Mouse (Mus musculus) cerebellum, postnatal 4 days (tissue): ENCODE measurements around the gene 1600014C23Rik.

ENCODE experiments used
- DNase-seq, 2 experiments: peaks; one replicate each; pipeline ENCODE4 v3.0.0; 2022; ENCODE audit warnings: low spot score in 2 of 2, mixed read lengths in 1 of 2

The 1600014C23Rik gene

DNA sequence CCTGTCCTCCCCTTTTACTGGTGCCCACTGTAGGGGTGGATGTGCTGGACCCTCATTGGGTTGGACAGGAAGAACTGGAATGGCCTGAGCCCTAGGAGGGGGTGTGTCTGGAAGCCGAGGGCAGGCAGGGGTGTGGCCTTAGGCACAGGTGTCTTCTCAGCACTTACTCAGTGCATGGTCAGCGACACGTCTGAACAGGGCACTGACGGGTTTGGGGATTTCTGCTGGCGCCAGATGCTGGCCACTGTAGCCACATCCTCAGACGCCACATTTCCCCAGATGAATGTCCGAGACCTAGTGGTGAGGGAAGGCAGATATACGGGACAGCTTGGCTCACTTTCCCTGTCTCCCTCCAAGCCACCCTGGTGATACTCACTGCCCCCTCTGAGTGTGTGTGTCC, 18.4 kb upstream of the 1600014C23Rik start:
- no peak for DNase-seq

DNA sequence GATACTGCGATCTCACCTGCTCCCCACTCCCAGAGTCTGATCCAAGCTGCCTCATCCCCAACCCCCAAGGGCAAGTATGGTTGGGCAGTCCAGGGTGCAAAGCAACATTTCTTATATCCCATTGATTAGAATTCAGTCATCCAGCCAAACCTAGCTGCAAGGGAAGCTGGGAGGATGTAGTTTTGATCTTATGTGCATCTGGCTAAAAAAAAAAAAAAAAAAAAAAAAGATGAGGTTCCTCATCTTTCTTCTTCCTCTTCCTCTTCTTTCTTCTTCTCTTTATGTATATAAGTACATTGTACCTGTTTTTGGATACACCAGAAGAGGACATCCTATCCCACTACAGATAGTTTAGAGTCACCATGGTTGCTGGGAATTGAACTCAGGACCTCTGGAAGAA, 17.7 kb upstream of the 1600014C23Rik start:
- DNase-seq = no peak

DNA sequence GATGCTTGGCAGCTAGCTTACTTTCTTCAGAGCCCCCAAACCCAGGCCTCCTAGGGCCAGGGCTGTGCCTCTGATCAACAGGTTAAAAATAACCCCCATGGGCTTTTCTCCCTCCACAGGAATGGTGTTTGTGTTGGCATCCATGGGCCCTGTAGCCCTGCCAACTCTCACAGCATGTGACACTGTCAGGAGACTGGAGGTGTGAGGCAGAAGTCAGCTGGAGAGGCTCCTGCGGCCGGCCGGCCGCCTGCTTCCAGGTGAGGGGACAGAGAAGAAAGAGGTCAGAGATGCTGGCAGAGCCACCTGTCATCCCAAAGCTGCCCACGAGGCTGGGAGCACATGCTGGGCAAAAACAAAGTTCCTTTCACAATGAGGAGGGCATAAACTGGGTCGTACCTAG, 15.5 kb upstream of the 1600014C23Rik start:
- DNase-seq = no peak

DNA sequence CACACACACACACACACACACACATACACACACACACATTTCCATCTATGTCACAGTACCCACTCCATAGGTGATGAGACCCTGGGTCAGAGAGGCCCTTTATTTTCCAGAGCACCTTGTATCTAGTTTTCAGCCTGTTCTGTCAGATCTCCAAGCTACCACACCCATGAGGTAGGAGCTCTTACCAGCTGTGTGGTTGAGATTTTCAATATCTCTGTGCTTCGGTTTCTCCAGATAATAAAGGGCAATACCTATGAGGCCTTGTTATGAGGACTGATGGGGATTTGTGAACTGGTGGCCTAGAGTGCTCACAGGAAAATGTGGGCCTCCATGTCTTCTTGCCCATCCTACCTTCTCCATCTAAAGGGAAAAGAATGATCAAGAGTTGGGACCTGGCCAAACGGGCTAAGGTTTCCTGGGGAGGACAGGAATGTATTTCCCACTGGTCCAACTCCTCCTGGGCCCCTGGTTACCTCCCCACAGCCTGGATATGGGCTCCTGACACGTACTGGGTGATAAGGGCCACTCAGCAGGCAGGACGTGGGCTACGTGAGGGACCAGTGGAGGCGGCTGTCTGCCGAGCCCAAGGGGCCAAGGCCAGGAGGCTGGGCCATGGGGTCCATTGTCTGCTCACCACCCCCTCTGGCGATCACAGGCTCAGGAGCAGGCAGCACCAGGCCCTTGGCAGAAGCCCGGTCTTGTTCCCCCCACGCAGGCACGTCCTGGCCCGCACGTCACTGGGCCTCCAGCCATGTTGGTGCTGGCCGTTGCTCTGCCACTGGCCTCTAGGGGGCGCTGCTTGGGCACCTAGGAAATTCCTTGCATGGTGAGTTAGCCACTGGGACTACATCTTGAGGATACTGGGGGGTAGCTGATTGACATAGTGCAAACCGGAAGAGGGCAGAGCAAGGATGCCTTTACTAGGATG, 14.5 kb upstream of the 1600014C23Rik start:
- DNase-seq = peak in 1 of 2 experiments; percentile 74

DNA sequence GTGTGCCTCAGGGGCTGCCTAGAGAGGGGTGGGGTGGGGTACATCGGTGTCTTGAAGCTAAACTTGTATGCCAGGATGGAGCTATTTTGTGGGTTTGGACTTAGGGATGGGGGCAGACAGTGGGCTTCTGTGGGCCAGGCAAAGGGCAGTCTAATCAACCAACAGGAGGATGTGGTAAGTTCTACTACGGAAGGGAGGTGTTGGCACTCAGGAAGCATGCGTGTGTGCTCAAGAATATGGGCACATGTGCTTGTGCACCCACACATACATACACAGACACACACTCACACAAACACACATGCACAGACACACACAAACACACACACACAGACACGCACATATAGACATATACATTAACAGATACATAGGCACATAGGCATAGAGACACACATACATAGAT, 13.6 kb upstream of the 1600014C23Rik start:
- DNase-seq = no peak

DNA sequence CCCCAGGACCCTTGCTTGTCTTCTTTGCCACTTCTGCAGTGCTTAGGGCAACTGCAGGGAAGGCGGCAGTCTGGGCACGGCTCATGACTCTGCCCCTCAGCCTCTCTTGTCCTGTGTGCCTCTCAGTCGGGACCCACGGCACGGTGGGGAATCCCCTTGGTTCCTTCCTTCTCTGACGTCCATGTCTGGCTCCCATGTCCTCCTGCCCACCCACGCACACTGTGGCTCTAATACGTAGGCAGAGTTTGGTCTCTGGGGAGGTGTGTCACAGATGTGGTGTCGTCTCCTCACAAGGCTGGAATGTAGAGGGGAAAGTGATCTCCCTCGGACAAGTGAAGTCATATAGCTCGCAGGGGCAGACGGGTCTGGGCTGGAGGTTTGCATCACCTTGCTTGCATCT, 13.1 kb upstream of the 1600014C23Rik start:
- DNase-seq = no peak

DNA sequence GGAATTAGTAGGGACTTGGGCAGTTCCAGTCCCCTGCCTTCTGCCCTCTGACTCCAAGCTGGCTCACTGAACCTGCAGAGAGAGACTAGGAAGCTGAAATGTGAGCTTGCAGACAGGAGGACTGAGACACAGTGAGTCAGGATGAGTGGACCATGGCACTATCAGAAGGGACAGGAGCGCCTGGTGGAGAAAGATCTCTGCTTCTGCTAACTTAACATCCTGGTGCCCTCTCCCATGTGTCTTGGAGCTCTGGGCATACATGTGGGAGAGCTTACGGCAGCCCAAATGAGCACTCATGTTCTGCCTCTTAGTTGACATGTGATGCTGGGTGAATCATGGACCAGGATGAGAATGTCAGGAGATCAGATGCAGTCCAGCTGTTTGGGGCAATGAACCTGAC, 12.0 kb upstream of the 1600014C23Rik start:
- DNase-seq = no peak

DNA sequence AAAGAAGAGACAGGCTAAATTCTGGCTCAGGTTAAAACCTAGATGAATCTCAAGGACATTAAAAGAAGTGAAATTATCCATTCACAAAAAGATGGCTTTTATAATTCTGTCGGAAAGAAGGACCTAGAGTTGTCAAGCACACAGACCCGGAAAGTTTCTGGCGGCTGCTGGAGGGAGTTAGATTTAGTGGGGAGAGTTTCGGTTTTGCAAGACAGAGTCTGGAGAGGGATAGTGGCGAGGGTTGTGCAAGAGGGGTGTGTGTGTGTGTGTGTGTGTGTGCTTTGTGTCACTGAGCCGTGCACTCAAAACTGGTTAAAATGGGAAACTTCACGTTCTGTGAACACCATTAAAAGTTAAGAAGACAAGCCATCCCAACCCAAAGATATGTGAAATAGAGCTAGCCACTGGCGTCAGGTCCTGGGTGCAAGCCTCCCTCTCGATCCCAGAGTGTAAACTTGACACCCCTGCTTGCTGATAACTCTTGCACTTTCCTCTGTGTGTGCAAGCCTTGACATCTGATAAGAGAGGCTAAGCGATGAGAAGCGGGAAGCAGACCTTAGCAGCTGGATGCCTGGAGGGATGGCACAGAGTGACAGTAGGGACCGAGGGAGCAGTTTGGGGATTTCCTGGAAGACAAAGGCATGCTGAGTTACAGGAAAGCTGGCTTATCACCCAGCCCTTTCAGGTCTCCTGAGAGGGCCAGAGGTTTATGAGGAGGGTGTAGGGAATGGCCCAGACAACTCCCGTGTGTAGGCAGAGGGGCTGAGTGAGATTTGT, 8.9 kb upstream of the 1600014C23Rik start:
- no peak for DNase-seq

DNA sequence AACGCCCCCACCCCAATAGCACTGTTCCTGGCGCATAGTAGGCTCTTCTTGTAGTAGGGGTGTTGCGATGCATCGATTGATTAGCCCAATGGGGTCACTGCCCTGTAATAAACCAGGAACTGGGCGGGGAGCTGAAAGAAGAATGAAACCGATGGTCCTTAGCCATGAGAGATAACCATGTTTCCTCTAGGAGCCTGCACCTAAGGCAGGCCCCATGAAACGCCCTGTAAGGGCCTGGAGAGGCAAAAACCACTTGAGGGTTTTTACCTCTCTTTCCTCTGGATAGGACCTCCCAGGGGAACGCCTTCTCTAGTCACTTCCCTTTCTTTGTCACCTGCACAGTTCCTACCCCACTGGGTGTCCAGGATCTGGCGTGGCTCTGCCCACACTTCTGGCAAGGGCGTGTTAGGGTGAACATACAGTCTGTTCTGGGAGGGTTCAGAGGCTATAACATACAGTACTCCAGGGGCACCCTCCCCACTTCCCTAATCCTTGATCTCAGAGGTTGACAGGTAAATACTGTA, 3.5 kb upstream of the 1600014C23Rik start:
- DNase-seq = no peak

DNA sequence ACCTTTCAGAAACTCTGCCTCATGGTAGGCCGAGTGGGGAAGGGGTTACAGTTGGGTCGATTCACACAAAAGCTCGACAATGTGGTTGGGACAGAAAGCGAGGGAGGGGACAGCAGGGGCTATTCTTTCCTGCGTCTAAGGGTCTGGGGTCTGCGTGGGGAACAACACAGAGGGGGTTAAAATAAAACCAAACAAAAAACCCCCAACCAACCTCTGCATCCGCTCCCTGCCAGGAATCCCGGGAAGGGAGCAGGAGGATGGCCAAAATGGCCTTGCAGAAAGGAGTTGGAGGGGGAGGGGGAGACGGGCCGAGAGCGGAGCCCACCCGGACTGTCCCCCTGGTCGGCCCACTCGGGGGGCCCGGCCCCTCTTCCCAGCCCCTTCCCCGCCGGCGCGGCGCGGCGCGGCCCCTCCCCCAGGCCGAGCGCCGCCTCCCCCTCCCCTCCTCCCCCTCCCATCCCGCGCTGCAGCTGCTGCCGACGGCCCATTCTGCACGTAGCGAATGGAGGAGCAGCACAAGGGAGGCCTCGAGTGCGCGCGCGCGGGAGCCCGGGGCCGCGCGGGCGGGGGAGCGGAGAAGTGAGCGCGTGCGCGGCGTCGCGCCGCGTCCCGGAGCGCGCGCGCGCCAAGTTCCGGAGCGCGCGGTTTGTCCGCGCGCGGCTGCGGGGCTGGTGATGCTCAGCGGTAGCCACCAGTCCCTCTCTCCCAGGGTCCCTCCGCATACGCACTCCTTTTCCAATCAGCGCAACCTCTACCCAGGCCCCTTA, 2.9 kb upstream of the 1600014C23Rik start:
- peak; percentile 82 to 90 for DNase-seq

DNA sequence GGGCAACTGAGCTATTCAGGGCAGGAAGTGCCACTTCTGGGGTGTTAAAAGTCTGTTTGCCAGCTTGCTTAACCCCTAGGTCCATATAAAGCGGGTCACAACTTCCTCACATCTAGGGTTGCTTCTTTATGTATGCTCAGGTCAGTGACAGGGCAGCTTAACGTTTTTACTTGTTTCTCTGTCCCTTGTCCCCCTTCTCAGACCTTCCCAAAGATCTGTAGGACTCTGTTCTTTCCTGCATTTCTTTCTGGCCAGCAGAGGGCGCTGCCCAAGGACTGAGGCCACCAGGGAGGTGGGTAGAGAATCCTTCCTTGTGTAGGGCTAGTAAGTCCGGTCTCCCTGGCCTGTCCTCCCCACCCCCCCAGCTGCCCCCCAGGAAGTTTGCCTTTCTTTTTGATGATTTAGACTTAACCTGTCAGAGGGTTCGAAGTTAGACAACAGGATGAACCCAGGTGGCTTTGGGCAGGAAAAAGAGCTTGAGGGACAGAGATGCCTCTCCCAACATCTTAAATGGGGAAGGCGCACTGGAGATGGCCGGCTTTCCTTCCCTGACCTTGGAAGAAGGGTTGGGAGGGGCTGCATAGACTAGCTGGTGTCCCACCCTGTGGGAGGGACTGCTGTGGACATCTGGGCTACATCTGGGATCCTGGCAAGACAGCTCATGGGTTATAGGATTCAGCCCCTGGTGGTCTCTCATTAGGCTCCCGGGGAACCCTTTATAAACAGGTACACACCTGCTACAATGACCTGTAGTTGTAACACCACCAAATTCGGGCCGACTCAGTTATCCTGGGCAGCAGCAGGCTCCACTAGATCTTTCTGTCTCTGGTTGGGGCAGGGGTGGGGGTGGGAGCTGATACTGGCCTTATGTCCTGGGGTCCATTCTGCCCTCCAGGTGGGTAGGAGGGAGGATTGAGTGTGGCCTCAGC, 2.0 kb upstream of the 1600014C23Rik start:
- DNase-seq = peak; percentile 85 to 89

DNA sequence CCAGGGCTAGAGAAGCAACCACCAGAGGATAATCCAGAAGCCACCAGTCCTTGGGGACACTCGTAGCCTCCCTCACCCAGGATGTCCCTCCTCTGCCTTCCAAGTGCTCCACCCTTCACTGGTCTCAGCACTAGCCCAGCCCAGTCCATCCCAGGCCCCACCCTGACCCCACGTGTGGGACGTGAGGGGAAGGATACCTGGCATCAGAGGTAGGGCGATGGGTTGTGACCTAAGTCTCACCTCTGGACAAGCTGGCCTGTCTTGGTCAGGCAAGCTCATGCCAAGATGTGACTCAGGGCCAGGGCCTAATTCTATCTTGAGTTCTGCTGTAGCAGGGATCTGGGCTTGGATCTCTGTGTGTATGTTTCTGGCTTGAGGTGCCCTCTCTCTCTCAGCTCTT, 1.2 kb upstream of the 1600014C23Rik start:
- no peak for DNase-seq

DNA sequence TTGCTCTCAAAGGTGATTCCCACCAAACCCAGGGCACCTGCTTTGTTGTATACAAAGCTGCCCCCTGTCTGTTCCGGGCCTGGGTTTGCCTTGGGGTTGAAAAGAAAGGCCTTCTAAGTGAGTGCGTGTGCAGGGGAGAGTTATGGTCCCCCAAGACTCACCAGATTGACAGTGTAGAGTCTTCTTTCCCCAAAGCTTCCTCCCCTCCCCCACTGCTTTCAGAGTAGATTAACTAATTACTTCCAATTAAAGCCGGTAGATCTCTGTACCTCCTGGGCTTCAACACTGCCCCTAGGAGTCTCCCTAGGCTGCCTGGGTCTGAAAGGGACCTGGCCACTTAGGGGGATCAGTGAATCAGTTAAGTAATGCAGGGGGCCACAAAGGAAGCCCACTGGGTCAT, 689 bp upstream of the 1600014C23Rik start:
- no peak for DNase-seq

DNA sequence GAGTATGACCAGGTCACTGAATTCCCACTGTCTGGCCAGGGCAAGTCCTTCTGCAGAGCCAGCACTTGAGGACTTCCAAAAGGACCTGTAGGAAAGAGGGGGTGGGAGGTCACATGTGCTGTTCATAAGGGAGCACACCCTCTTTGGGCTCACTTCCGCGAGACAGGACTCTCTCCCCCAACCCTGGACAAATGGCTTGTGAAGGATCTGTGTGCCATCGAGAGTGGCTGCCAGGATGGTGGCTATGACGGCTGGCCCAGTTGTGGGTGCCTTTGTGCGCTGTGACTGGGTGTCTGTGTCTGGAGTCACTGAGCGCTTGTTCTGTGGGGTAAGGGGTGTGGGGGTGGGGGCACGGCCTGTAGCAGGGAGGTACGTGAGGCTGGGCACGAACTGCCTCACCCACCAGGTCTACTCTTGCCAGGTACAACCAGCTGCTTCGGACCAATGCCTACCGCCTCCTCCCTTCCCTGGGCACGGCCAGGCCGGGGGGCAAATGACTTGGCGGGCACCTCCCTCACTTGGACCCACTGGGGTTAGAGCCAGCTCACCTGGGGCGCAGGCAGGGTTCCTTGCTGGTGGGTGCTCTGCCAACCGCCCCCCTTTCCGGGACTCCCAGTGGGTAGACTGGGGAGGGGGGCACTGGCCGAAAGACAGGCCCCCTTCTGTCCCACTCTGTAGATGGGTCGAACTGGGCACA, 458 bp downstream of the 1600014C23Rik start:
- DNase-seq = no peak

DNA sequence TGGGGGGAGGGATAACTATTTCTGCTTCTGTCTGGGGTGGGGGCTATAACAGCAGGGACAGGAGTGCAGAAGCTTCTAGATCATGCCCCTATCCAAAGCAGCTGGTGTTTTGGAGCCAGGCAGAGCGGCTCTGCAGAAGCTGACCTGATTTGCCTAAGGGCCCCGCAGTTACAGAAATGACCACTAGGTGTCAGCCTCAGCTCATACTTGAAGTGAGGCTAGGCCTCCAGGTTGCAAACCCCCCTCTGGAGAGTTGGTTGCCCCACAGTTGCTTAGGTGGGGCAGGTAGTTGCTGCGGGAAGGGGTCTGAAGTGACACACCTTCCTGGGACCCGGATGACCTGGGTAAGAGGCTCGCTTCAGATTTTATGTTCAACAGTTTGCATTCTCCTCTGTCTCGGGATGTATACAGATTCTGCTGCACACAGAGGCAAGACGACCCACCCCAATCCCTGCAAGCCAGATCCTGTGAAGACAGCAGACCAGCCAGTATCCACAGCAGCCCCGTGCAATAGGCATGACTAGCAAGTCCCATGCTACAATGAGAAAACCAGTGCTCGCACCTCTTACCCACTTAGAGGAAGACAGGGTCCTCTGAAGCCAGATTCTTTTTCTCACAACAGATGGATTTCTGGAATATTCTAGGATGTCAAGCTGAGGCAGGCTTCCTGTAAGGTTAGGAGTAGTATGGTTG, 2.3 kb downstream of the 1600014C23Rik start:
- DNase-seq = peak; percentile 89 to 93

DNA sequence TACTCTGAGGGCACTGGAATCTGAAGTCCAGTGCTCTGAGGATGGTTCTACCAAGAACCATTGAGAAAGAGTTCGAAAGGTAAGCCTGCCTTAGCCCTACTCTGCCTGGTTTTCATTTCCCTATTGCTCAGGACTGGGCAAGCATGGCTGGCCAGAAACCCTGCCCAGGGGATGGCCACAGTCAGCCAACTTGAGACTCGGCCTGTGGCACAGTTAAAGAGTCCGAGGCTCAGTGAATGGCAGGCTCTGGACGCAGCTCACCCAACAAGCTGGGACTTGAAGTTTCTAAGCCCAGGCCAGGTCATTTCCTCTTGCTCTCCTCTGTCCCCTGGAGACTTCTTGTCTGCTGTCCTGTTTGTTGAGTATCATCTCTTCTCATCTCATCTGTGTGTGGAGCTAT, 2.9 kb downstream of the 1600014C23Rik start:
- no peak for DNase-seq

DNA sequence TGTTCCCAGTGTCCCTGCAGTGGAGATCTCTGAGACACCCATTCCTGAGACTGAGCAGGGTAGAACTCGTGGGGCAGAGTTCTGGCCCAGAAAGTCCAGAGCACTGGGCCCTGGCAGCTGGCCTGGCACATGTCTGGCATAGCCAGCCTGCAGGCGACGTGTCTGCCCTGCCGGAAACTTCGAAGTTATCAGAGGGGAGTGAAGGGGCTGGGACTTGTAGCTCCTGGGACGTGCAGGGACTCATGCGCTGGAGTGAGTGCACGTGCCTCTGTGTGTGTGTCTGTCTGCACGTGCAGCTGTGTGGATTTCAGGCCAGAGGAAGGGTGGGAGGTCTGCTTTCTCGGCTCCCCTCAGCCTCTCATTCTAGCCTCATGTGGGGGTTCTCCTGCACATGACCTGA, 4.3 kb downstream of the 1600014C23Rik start:
- no peak for DNase-seq

DNA sequence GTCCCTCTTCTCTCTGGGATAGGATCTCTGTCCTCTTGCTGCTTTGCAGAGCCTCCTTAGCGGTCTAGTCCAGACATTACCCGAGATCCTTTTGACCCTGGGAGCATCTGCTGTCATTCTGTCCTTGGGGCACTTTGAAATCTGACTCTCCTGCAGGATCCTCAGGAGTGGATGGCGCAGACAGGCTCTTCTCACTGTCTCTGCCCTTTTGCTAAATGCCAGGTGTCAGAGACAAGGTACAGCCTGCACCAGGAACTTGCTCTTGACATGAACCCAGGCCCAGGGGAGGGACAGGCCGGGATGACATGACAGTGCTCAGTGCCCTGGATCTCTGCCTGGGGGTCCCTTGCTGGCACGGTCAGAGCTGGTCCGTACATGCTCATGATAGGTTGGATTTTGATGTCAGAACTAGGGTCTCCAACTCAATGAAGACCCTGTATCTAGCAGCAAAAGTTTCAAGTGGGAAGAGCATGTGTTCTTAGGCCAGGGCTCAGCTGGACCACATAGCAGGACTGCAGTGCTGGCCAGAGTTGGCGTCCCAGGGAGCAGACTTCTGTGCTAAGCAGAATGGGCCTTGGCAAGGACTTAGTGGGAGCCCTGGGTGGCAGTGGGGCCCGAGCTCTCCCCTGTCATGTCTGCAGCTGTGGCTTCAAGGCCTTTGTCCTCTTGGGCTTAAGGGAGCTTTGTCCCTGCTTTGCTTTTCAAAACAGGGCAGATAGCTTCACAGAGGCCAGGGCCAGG, 5.5 kb downstream of the 1600014C23Rik start:
- no peak for DNase-seq

DNA sequence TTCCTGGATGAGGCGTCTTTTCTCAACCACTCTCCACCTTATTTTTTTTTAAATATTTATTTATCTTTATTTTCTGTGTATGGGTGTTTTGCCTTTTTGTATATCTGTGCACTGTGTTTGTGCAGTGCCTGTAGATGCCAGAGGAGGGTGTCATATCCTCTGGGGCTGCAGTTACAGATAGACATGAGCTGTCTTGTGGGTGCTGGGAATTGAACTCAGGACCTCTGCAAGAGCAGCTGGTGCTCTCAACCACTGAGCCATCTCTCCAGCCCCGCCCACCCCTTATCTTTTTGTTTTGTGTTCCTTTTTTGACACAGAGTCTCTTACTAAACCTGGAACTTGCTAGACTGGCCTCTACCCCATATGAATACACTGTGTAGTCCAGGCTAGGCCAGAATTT, 6.2 kb downstream of the 1600014C23Rik start:
- DNase-seq = no peak
